Mouse (Mus musculus) cerebellum, adult 2 months (tissue): Measurements from ENCODE around the gene Tcf12.

Source experiments
- CTCF ChIP-seq: fragments of 200-500 bp; IDR thresholded peaks from 2 replicates; pipeline ENCODE4 v1.5.1; 2011; ENCODE audit warnings: low read depth, mild to moderate bottlenecking, control low read depth, low read length, moderate library complexity, borderline replicate concordance; ENCODE audit not compliant: insufficient read depth
- POLR2A ChIP-seq: fragments of 200-500 bp; IDR thresholded peaks from 2 replicates; pipeline ENCODE4 v1.6.1; 2011; ENCODE audit warnings: low read length, control low read depth, borderline replicate concordance; ENCODE audit not compliant: insufficient read depth

- TF ChIP-seq CTCF (no peak), POLR2A (no peak)
Observed at GRCm38 (mm10) chr9:71850283-71850682, 261.4 kb downstream of the Tcf12 start.
